Mouse (Mus musculus): ENCODE measurements at regions not wholly inside any gene's neighbourhood (a gene's known extent, or its start where the extent isn't known, plus 50 kb on each side); places are given as distances from the start of the nearest gene placed in this dataset.

GRCm38 (mm10) chr14:24930251-24930650 is 443.3 kb downstream of the Rps24 start:
- Histone ChIP-seq H3K36me3 (ENCODE audit: control insufficient read depth, insufficient read depth) (no peaks in the 10 kb centered on the region), H3K9ac (ENCODE audit: low read depth, low read length) (no peak overlapping the region), H3K27me3 (replicated peaks; ENCODE audit: control insufficient read depth, insufficient read depth, low read length) (no peaks in the 10 kb centered on the region), H3K4me2 (replicated peaks; ENCODE audit: low read depth) (no peak overlapping the region), H3K9me3 (ENCODE audit: control insufficient read depth) (no peaks in the 10 kb centered on the region), H3K27ac (ENCODE audit: low read depth, low read length) (no peak overlapping the region), H3K4me3 (ENCODE audit: low read depth, low read length) (no peak overlapping the region), H3K4me1 (replicated peaks; ENCODE audit: control insufficient read depth, insufficient read depth, low read length) (no peaks in the 10 kb centered on the region)
- ATAC-seq = no peak
- TF ChIP-seq CTCF (IDR thresholded peaks at IDR 0.05; ENCODE audit: low read depth) = no peak
- WGBS = 33% methylated on average over 7 of the region's 7 CpGs

- no peak overlapping the region for H3K4me2 ChIP-seq (replicated peaks; ENCODE audit: low read depth)
- H3K4me3 ChIP-seq (ENCODE audit: low read depth, low read length) = no peak overlapping the region
- no peaks in the 10 kb centered on the region for H3K4me1 ChIP-seq (replicated peaks; ENCODE audit: control insufficient read depth, insufficient read depth, low read length)
- no peaks in the 10 kb centered on the region for H3K9me3 ChIP-seq (ENCODE audit: control insufficient read depth)
- no peak for TF ChIP-seq CTCF (IDR thresholded peaks at IDR 0.05; ENCODE audit: low read depth)
- no peak overlapping the region for H3K27ac ChIP-seq (ENCODE audit: low read depth, low read length)
- H3K27me3 ChIP-seq (replicated peaks; ENCODE audit: control insufficient read depth, insufficient read depth, low read length) = no peaks in the 10 kb centered on the region
- ATAC-seq = no peak
- 85% methylated on average over 2 of the region's 2 CpGs for WGBS
- no peak overlapping the region for H3K9ac ChIP-seq (ENCODE audit: low read depth, low read length)
- no peaks in the 10 kb centered on the region for H3K36me3 ChIP-seq (ENCODE audit: control insufficient read depth, insufficient read depth)
These were observed 451.0 kb downstream of the Rps24 start for GRCm38 (mm10) chr14:24937876-24938275.

GRCm38 (mm10) chr14:24939068-24939467 is 452.1 kb downstream of the Rps24 start:
- no peak overlapping the region for H3K4me3 ChIP-seq (ENCODE audit: low read depth, low read length)
- 80% methylated on average over 4 of the region's 4 CpGs for WGBS
- no peak overlapping the region for H3K4me2 ChIP-seq (replicated peaks; ENCODE audit: low read depth)
- no peak overlapping the region for H3K27ac ChIP-seq (ENCODE audit: low read depth, low read length)
- no peak for ATAC-seq
- H3K36me3 ChIP-seq (ENCODE audit: control insufficient read depth, insufficient read depth) = no peaks in the 10 kb centered on the region
- no peaks in the 10 kb centered on the region for H3K4me1 ChIP-seq (replicated peaks; ENCODE audit: control insufficient read depth, insufficient read depth, low read length)
- TF ChIP-seq CTCF (IDR thresholded peaks at IDR 0.05; ENCODE audit: low read depth) = no peak
- no peak overlapping the region for H3K9ac ChIP-seq (ENCODE audit: low read depth, low read length)
- no peaks in the 10 kb centered on the region for H3K27me3 ChIP-seq (replicated peaks; ENCODE audit: control insufficient read depth, insufficient read depth, low read length)
- H3K9me3 ChIP-seq (ENCODE audit: control insufficient read depth) = no peaks in the 10 kb centered on the region

GRCm38 (mm10) chr14:24939476-24940200 is 452.7 kb downstream of the Rps24 start:
- Histone ChIP-seq H3K27ac (ENCODE audit: low read depth, low read length) (no peak overlapping the region), H3K4me2 (replicated peaks; ENCODE audit: low read depth) (no peak overlapping the region), H3K9me3 (ENCODE audit: control insufficient read depth) (no peaks in the 10 kb centered on the region), H3K27me3 (replicated peaks; ENCODE audit: control insufficient read depth, insufficient read depth, low read length) (no peaks in the 10 kb centered on the region), H3K4me1 (replicated peaks; ENCODE audit: control insufficient read depth, insufficient read depth, low read length) (no peaks in the 10 kb centered on the region), H3K36me3 (ENCODE audit: control insufficient read depth, insufficient read depth) (no peaks in the 10 kb centered on the region), H3K9ac (ENCODE audit: low read depth, low read length) (no peak overlapping the region), H3K4me3 (ENCODE audit: low read depth, low read length) (no peak overlapping the region)
- ATAC-seq = no peak
- WGBS = 77% methylated on average over 9 of the region's 9 CpGs
- TF ChIP-seq CTCF (IDR thresholded peaks at IDR 0.05; ENCODE audit: low read depth) = peak; percentile 22

- Histone ChIP-seq H3K4me2 (replicated peaks; ENCODE audit: low read depth) (no peak overlapping the region), H3K9me3 (ENCODE audit: control insufficient read depth) (no peaks in the 10 kb centered on the region), H3K36me3 (ENCODE audit: control insufficient read depth, insufficient read depth) (no peaks in the 10 kb centered on the region), H3K4me1 (replicated peaks; ENCODE audit: control insufficient read depth, insufficient read depth, low read length) (no peaks in the 10 kb centered on the region), H3K9ac (ENCODE audit: low read depth, low read length) (no peak overlapping the region), H3K27ac (ENCODE audit: low read depth, low read length) (no peak overlapping the region), H3K27me3 (replicated peaks; ENCODE audit: control insufficient read depth, insufficient read depth, low read length) (no peaks in the 10 kb centered on the region), H3K4me3 (ENCODE audit: low read depth, low read length) (no peak overlapping the region)
- ATAC-seq = no peak
- TF ChIP-seq CTCF (IDR thresholded peaks at IDR 0.05; ENCODE audit: low read depth) = peak; percentile 59
- 51% methylated on average over 2 of the region's 2 CpGs for WGBS
These were observed 458.8 kb downstream of the Rps24 start for GRCm38 (mm10) chr14:24945716-24946115.

GRCm38 (mm10) chr14:24947084-24947483 is 460.2 kb downstream of the Rps24 start:
- no peak for TF ChIP-seq CTCF (IDR thresholded peaks at IDR 0.05; ENCODE audit: low read depth)
- Histone ChIP-seq H3K27ac (ENCODE audit: low read depth, low read length) (no peak overlapping the region), H3K4me2 (replicated peaks; ENCODE audit: low read depth) (no peak overlapping the region), H3K27me3 (replicated peaks; ENCODE audit: control insufficient read depth, insufficient read depth, low read length) (no peaks in the 10 kb centered on the region), H3K4me1 (replicated peaks; ENCODE audit: control insufficient read depth, insufficient read depth, low read length) (no peaks in the 10 kb centered on the region), H3K9me3 (ENCODE audit: control insufficient read depth) (no peaks in the 10 kb centered on the region), H3K9ac (ENCODE audit: low read depth, low read length) (no peak overlapping the region), H3K4me3 (ENCODE audit: low read depth, low read length) (no peak overlapping the region), H3K36me3 (ENCODE audit: control insufficient read depth, insufficient read depth) (no peaks in the 10 kb centered on the region)
- 84% methylated on average over 5 of the region's 5 CpGs for WGBS
- ATAC-seq = no peak

Data from intestine, postnatal 0 days (tissue).